Mouse (Mus musculus): ENCODE measurements around the gene Reps2. TPM values are rescaled to one million over a fixed set of nuclear protein-coding genes. Genes with fewer than 3 reads are reported as not detected.

The Reps2 gene
- polyA plus RNA-seq, 1 experiment: 3.8 TPM

- DNase-seq (ENCODE audit: low read depth): no peak
Measured at GRCm38 (mm10) chrX:162496485-162496884, 147.0 kb downstream of the Reps2 start.

GRCm38 (mm10) chrX:162488630-162489029 lies 154.8 kb downstream of the Reps2 start:
- no peak for DNase-seq (ENCODE audit: low read depth)

GRCm38 (mm10) chrX:162487734-162488133 lies 155.7 kb downstream of the Reps2 start:
- no peak for DNase-seq (ENCODE audit: low read depth)

GRCm38 (mm10) chrX:162470213-162470612 lies 173.2 kb downstream of the Reps2 start:
- DNase-seq (ENCODE audit: low read depth): no peak

GRCm38 (mm10) chrX:162462156-162462555 lies 181.3 kb downstream of the Reps2 start:
- peak; percentile 37 for DNase-seq (ENCODE audit: low read depth)

GRCm38 (mm10) chrX:162456445-162456844 lies 187.0 kb downstream of the Reps2 start:
- no peak for DNase-seq (ENCODE audit: low read depth)

- DNase-seq (ENCODE audit: low read depth): no peak
Measured at GRCm38 (mm10) chrX:162455364-162455763, 188.1 kb downstream of the Reps2 start.

- DNase-seq (ENCODE audit: low read depth): no peak
Measured at GRCm38 (mm10) chrX:162453821-162454402, 189.5 kb downstream of the Reps2 start.

GRCm38 (mm10) chrX:162452642-162453041 lies 190.8 kb downstream of the Reps2 start:
- DNase-seq (ENCODE audit: low read depth): no peak

GRCm38 (mm10) chrX:162447974-162448373 lies 195.5 kb downstream of the Reps2 start:
- no peak for DNase-seq (ENCODE audit: low read depth)

GRCm38 (mm10) chrX:162446678-162447318 lies 196.7 kb downstream of the Reps2 start:
- no peak for DNase-seq (ENCODE audit: low read depth)

- DNase-seq (ENCODE audit: low read depth): no peak
Measured at GRCm38 (mm10) chrX:162443387-162443786, 200.1 kb downstream of the Reps2 start.

- DNase-seq (ENCODE audit: low read depth): no peak
Measured at GRCm38 (mm10) chrX:162442970-162443369, 200.5 kb downstream of the Reps2 start.

- no peak for DNase-seq (ENCODE audit: low read depth)
Measured at GRCm38 (mm10) chrX:162432776-162433543, 210.5 kb downstream of the Reps2 start.

GRCm38 (mm10) chrX:162427698-162428097 lies 215.8 kb downstream of the Reps2 start:
- no peak for DNase-seq (ENCODE audit: low read depth)

- no peak for DNase-seq (ENCODE audit: low read depth)
Measured at GRCm38 (mm10) chrX:162419431-162419830, 224.0 kb downstream of the Reps2 start.

GRCm38 (mm10) chrX:162413124-162413523 lies 230.3 kb downstream of the Reps2 start:
- DNase-seq (ENCODE audit: low read depth): no peak

GRCm38 (mm10) chrX:162407291-162407690 lies 236.2 kb downstream of the Reps2 start:
- DNase-seq (ENCODE audit: low read depth): no peak

GRCm38 (mm10) chrX:162402487-162402886 lies 241.0 kb downstream of the Reps2 start:
- no peak for DNase-seq (ENCODE audit: low read depth)

GRCm38 (mm10) chrX:162380730-162381129 lies 262.7 kb downstream of the Reps2 start:
- DNase-seq (ENCODE audit: low read depth): no peak

GRCm38 (mm10) chrX:162363206-162363605 lies 280.2 kb downstream of the Reps2 start:
- DNase-seq (ENCODE audit: low read depth): no peak

All from gonadal fat pad, adult 2 months (tissue).